Mouse (Mus musculus): Measurements from ENCODE around the gene Sgpp2. TPM values are rescaled to one million over a fixed set of nuclear protein-coding genes. Genes with fewer than 3 reads are reported as not detected.

Gene Sgpp2
- total and polyA plus RNA-seq, 3 experiments: 0.86 to 2.1 (median 1.2) TPM

- no peak for DNase-seq
Observed at GRCm38 (mm10) chr1:78451070-78451854, 141.1 kb downstream of the Sgpp2 start.

GRCm38 (mm10) chr1:78452544-78452943 is 142.4 kb downstream of the Sgpp2 start:
- DNase-seq: no peak

- DNase-seq: no peak
Observed at GRCm38 (mm10) chr1:78453886-78454285, 143.7 kb downstream of the Sgpp2 start.

- no peak for DNase-seq
Observed at GRCm38 (mm10) chr1:78454659-78455058, 144.5 kb downstream of the Sgpp2 start.

Other genes with a start within 250 kb of the Sgpp2 start
- gene Pax3, start 113.2 kb upstream of the Sgpp2 start, total RNA-seq (2021): not detected
- gene Pax3, start 113.2 kb upstream of the Sgpp2 start, polyA plus RNA-seq (2012; rRNA removed): not detected in 2 replicates
- gene Farsb, start 178.6 kb downstream of the Sgpp2 start, total RNA-seq (2021): 10 to 100 TPM; 76.1 to 77.6 TPM
- gene Farsb, start 178.6 kb downstream of the Sgpp2 start, polyA plus RNA-seq (2012; rRNA removed): 3.5 and 4.4 TPM in 2 replicates
- gene Mogat1, start 200.6 kb downstream of the Sgpp2 start, total RNA-seq (2021): 1 to 10 TPM; 2.5 to 4.0 TPM
- gene Mogat1, start 200.6 kb downstream of the Sgpp2 start, polyA plus RNA-seq (2012; rRNA removed): 8.7 and 14.6 TPM in 2 replicates
- under 1 TPM; 0.29 to 0.48 TPM for gene BC035947, start 201.8 kb downstream of the Sgpp2 start, total RNA-seq (2021)
- gene BC035947, start 201.8 kb downstream of the Sgpp2 start, polyA plus RNA-seq (2012; rRNA removed): 0.06 and 0.08 TPM in 2 replicates

All from adrenal gland, adult 2 months (tissue).